Mouse (Mus musculus) kidney, postnatal 4 days (tissue): ENCODE results near the gene Rgs6.

Source experiments
- DNase-seq, 2 experiments: peaks; one replicate each; pipeline ENCODE4 v3.0.0; 2021; ENCODE audit warnings: mixed read lengths in 2 of 2

Gene Rgs6

DNA sequence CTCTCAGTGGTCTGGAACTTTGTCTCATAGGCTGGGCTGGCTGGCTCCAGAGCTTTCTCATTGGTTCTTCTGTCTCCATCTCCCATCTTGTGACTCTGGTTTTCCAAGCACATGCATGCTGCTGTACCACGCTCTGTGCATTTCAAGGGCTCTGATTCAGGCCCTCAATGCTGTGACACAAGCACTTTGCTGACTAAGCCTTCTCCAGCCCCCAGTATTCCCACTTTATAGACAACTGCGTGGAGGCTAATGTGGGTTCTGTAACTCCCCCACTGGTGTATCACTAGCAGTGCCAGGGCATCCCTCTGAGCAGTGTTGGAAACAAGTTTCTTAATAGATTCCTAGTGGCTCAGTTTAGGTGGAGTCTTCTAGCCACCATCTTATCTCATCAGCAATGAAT is 174.0 kb downstream of the Rgs6 start:
- DNase-seq, result no peak

DNA sequence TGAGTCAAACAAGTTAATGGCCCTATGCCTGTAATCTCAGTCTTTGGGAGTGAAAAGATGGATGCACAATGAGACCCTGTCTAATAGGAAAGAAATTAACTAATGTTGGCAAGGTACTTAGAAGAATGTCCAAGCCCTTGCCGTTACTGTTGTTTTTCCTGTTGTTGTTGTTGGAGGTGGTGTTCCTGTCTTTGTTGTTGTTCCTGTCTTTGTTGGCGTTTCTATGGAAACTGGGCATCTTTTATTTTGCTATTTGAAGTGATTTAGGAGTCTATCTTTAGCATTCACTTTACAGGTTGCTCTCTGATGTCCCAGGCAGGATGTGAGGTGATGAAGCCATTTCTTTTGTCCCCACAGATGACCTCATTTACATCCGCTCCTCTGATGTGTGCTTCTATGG is 180.6 kb downstream of the Rgs6 start:
- no peak for DNase-seq

DNA sequence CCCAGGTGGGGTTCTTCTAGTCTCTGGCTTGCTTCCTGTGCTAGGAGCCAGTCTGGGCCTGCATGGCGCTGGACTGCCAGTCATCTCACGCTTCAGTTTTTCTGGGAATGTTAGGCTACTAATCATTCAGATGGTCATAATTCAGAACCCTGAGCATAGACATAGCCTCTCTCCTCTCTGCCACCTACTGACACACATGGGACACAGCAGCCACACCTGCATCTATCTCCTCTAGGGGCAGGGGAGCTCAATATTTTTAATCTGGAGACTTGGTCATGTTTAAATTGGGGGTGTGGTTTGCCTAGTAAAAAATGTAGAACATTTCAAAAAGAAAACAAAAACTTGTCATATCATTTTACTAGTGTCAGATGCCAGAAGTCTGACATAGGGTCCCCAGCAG is 184.1 kb downstream of the Rgs6 start:
- DNase-seq, result no peak

DNA sequence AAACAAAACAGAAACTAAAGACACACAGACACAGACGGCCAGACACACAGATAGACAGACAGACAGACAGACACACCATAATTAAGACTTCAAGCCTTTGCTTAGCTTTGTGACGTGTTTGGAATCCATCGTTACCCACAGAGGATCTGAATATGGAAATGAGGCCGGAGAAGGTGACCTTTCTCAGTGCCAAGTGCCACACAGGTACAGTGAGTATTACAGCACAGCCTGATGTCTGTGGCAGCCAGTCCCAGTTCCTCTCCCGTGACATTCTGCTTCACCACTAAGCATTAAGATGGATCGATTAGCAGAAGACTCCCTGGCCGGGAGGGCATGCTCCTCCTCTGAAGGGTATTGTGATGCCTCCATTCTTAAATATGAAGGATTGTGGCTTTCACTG is 186.5 kb downstream of the Rgs6 start:
- no peak for DNase-seq

DNA sequence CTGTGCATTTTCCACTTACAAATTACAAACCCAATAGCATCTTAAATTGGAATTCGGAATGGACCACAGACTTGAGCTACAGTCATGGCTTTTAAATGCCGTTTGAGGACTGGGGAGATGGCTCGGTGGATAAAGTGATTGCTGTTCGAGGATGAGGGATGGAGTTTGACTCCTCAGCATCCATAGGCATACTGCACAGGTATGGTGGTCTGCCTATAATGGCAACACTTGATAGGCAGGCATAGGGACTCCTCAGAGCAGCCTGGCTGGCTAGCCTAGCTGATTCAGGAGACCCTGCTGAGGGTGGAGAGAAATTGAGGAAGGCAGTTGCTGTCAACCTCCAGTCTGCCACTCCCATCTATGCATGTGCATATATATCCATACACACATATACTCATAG is 188.6 kb downstream of the Rgs6 start:
- DNase-seq, result no peak

DNA sequence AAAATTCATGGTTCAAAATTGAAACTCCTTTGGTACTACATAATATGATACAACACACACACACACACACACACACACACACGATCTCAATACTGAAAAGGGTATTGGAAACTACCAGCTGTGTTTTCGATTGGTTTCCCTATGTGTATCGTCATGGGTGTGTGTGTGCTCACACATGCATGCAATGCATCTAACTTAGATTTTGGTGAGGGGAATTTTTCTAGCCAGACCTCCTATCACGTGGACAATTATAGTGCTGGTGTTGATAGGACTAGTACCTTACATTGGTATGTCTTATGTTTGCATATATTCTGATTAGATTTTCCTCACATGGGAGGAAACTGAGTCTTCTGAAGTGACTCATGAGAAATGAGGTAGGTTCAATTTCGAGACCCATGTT is 192.8 kb downstream of the Rgs6 start:
- no peak for DNase-seq

DNA sequence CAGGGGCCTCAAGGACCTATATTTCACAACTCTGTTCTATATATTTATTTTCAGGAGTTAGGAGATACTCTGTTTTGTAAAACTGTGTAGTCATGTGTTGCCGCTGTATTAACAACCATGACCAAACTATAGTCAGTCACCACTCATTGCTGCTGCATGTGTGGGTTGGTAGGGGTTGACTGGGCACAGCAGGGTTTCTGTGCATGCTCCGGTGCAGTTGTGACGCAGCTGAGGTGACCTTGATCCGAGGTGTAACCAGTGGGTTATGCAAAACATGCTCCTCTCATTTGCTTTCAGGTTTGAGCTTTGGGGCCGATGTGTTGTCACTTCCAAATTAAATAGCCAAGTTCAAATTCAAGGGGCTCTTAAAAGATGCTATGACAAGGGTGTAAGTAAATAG is 193.3 kb downstream of the Rgs6 start:
- DNase-seq, result no peak

DNA sequence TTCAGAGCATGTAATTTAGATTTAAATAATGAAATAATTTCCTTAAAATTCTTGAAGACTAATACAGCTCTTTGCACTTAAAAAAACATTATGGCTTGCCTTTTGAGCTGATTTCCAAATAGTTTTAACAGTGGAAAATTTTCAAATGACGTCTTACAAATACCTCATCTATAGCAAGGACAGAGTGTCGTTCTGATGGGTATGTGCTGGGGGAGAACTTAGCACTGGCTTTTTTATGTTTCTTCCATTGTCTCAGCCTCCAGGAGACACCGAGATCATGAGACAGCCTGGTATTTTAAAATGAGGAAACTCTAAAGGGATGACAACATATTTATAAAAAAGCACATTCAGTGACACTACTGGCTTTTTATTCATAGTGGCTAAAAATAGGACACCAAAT is 204.0 kb downstream of the Rgs6 start:
- DNase-seq, result no peak

DNA sequence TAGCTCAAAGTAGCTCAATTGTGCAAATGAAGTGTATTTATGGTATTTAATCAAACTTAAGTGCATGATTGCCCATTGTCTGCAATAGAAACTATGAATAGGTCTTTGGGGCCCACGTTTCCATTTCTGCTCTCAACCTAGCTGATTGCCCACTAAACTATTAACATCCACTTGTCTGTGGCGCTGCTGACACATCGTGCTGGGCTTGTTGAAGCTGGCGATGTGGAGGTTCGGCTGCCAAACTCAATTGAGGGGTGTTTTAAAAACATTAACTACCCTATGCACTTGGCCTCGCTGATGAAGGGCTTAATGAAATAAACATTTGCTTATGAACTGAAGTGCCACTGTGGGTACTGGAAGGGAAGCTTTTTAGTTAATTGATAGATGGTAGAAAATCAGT is 211.8 kb downstream of the Rgs6 start:
- DNase-seq, result no peak

DNA sequence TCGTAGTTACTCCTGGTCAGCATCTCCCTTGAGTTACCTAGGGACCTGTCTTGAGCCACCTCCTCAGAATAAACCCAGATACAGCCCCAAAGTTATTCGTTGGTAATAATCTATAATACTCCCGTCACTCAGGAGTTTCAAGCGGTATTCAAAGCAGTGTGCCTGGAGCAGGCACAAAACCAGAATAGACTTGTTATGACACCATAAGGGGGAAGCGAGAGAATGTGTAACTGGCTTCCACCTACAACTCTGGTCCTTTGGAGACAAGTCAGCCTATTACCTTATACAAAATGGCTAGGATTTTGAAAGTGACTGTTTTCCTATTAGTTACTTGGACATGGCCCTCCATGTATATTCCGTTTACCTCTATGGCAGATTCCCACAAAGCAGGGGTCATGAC is 213.6 kb downstream of the Rgs6 start:
- no peak for DNase-seq

DNA sequence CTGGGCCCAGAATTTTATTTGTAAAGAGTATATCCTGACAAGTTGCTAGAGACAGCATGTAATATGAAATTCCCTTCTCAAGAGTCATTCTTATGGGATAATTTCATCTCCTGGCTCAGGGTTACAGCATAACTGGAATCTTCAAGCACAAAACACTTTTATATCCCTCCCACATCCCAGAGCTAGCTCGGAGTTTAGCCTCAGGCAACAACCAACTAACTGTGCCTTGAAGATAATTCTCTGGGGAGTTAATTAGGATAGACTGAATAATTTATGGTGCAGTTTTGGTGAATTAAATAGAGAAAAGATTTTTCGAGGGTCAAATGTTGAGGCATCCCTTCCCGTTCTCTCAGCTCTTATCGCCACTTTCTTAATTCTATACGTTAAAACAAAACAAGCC is 214.6 kb downstream of the Rgs6 start:
- no peak for DNase-seq

DNA sequence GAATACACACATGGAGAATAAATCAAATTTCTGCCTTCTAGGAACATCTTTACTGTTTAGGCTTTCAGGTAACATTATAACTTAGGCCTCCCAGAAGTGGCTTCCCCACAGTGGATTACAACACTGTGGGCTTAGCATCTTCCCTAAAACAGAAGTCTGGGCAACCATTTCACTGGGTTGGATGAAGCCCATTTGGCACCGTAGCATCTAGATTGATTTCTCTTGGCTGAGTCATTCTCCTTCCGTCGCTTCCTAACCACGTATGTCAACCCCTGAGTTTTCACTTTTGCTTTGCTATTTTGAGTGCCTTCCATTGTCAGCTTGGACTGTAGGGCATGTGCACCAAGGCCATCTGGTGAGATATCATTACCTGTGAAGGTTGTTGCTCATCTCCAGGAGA is 217.1 kb downstream of the Rgs6 start:
- no peak for DNase-seq

DNA sequence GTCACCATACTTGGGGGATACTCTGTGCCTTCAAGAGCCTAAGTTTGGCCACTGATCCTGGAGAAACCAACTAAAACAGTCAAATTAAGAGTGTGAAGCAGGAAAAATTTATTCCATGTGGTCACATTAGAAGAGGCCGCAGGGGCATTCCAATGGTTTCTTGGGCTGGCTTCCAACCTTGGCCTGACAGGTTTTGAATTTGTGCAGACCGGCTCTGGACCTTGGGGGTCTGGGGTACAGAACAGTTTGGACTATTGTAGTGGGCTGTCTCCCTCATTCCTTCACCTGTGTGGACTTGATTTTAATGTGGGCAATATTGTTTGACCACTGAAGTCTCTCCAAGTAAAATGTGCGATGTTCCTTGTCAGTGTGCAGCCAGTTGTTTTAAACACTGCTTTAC is 222.5 kb downstream of the Rgs6 start:
- no peak for DNase-seq

DNA sequence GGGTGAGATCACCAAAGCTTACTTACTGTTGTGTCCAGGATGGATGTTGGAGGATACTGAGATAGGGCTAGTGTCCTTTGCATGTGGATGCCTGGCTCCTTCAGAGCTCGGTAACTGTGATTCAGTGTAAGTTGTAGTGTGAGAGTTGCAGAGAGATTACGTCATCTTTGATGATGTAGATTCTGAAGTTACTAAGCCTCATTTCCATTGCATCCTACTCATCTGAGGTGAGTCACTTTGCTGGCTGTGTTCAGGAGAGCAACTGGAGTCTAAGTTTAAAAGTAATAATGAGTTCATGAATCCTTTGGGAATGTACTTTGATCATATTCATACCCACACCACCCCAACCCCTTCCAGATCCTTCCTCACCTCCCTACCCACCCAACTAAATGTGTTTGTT is 227.9 kb downstream of the Rgs6 start:
- DNase-seq, result no peak

DNA sequence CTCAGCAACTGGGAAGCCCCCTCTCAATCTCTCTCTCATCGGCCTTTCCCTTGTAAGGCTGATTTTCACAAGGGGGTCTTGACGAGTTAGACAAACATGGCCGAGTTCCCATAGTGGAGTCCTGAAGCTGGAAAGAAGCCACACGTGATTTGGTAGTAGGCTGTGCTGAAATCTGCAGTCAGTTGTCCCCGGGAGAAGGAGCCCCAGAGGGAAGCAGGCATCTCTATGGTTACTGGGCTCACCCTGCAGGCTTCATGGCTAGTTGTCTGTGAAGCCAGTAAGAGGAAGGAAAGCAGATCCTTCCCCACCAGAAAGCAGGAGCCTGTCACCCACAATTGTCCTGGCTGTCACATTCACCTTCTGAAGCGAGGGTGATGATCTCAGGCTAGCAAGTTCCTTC is 231.2 kb downstream of the Rgs6 start:
- DNase-seq, result no peak

DNA sequence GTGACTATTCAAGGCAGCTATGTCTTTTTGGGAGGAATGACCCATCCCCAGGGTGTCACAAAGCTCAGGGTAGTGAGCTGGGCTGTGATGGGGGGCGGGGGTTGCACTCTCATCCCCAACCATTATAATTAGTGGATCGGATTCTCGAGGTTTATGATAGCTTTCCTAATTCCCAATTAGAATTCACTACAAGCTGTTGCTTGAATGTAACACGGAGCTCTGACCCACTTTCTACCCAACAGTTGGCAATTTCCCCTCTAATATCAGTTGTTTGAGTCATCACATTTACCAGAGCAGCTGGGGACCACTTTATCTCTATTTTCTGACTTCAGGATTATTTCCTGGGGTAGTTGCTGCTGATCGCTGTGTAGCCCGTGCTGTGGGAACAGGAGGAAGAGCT is 231.9 kb downstream of the Rgs6 start:
- no peak for DNase-seq

DNA sequence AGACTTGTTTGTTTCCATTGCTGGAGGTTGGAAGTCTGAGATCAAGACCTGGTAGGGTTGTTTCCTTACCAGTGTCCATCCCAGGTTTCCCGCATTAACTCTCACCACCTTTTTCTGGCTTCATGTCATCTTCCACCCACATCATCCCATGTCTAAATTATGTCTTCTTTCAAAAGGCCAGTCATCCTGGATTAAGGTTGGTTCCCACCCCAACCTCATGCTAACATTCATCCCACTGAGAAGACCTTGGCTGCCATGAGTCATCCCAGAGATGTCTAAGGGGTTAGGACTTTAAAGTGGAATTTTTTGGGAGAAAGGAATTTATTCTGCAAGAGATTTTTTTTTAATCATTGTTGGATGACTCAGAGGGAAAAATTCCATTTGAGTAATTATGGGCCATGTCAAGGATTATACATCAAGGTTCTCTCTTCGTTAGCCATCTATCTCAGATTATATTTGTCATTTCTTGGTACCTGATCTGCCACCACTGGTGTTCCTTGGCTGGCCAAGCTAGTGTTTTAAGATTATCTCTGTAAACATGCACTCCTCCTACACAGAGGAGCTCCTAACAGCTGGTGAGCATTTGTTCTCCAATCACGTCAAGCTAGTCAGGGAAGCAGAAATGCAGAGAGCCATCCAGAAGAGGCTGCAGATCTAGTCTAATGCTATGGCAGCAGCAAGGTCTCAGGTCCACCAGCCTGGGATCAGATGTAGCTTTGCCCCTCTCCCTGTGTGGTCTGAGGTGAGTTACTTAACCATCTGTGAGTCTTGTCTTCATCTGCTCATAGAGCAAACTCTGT is 234.9 kb downstream of the Rgs6 start:
- DNase-seq, result no peak

DNA sequence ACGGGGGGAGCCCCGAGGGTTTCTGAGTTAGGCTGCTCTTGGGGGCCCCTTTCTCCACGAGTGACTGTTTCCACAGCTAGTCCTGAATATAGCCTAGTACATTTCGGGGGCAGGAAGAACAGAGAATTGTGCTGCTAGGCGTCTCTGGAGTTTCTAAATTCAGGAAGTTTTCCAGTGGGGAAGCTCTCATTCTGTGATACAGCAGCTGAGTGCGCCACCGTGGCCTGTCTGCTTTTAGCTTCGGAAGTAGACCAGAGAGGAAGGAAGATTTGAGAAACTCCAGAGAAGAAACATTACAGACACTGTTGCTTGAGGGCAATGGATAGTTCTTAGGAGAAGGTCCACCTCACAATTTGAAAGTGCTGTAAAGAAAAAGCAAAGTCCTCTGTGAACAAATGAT is 242.2 kb downstream of the Rgs6 start:
- DNase-seq, result no peak

DNA sequence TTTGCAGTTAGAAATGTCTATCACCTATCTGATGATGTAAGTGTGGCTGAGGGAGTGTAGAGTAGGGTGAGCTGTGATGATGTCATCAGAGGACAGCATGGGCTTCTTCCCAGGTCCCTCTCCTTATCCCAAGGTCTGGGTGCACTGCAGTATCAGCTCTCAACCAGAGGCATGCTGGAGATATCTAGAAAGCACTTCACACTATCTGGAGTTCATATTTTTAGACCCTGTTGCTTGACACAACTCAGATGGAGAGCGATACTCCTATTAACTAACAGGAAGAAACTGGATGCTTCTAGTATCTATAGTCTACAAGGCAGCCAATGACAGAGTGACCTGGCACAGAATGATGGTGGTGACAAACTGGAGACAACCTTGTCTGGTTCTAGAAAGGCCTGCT is 250.5 kb downstream of the Rgs6 start:
- DNase-seq, result no peak

DNA sequence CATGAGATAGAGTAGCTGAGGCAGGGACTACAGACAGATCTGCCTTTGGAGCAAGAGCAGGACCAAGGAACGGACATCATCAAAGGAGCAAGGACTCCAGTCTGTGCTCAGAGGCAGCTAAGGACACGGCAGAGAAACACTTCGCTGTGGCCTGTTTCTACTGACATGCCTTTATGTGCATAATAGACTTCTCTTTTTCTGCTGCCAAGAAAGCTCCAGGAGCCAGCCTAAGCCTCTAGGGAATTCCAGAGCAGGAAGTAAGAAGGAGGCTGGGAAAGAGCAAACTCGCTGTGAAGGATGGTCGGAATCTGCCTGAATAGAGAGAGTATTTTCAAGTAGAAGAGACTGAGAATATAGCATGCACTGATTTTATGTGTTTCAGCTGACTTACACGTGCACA is 253.5 kb downstream of the Rgs6 start:
- peak; percentile 18 to 24 for DNase-seq

DNA sequence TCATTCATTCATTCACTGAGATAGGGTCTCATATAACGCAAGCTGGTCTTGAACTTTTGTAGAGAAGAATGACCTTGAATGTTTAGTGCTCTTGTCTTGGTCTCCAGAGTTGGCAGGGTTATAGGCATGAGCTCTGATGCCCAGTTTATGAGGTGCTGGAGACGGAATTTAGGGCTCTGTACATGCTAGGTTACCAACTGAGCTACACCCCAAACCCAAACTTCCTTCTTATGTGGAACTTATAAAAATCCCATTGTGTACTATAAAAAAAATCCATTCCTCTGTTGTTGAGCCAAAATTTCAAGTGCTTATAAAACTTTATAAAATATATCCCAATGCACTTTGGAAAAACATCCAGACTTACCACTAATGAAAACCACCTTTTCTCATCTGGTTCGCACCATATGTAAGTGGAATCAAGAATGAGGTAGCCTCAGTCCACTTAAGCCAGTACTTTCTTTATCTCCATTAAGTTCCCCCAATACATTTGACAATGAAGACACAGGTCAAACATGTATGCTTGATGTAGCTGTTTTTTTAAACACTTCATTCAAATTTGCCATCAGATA is 260.3 kb downstream of the Rgs6 start:
- DNase-seq, result no peak

DNA sequence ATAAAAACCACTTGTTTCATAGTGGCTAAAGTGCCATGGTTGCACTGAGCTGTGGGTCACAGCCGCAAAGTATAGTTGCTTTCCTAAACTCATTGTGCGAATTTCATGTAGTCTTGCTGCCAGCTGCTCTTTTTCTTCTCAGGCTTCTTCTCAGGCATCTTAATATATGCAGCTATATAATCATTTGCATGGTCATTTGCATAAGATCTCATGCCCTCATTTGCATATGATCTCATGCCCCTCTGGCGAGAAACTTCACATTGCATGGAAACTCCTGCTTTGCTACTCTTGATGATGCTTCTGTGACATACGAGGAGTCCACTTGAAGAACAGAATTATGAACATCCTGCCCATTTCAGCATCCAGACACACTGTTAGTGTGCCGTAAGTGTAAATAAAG is 266.8 kb downstream of the Rgs6 start:
- no peak for DNase-seq

DNA sequence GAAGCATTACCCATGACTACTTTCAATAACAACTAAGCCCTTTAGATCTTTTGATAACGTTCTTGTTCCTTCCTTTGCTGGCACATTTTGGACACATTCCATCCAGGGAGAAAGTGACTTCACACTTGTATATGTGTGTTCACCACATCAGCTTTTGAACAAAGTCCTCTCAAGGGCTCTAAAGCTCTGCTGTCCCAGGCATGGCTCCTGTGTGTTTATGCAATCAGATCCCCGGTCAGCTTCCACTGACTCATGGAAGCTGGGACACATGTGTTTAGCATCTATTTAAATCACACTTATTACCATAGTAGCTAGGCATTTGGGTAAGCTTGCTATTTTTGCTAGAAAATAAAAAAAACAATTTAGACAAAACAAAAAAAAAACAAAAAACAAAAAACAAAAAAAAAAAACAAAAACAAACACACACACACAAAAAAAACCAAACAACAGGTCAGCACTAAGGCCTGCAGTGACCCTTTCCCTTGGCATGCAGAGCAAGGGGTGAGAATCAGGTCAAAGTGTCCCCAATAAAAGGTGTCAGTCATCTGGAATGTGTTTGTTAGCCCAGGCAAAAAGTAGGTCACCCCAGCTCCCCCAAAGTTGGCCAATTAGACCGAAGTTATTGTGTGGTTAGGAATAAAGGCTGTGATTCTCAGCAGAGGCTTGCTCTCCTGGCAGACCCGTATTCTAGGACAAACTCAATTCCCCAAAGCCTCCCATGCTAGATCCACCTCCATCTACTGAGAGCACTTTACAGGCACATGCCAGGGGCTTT is 267.4 kb downstream of the Rgs6 start:
- DNase-seq, result no peak

DNA sequence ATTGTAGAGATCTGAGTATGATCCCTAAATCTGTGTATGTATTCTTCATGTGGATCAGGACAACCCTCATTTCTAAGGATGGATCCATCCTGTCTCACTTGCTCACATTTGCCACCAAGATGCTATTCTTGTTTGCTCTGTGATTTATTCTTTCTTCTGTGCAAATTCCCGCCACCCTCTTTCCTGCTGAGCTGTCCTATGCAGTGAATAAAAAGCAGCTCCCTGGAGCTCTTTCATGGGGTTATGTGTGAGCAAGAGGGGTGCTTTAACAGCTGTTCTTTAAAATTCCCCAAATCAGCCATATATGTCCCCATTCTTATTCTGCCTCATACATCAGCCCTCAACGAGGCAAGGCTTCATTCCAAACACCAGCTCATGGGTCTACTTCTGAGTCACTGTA is 277.6 kb downstream of the Rgs6 start:
- DNase-seq, result no peak
